Mouse (Mus musculus) forebrain, postnatal 0 days (tissue): Measurements from ENCODE around the gene Thbs3. TPM values are rescaled to one million over a fixed set of nuclear protein-coding genes. Genes with fewer than 3 reads are reported as not detected.

ENCODE experiments used
- ATAC-seq: fragments of 200-750 bp; cut with Nextera tagmentation; 2 replicates; pipeline ENCODE4 v1.8.0; 2017; ENCODE audit warnings: mild to moderate bottlenecking, moderate library complexity
- DNase-seq: peaks from one replicate; pipeline ENCODE4 v3.0.0-alpha.2; 2015
- H3K27ac ChIP-seq: fragments of 300-500 bp; sonication (generic); 2 replicates; pipeline ENCODE4 v1.5.1; 2014; ENCODE audit warnings: low read depth, mild to moderate bottlenecking, antibody characterized with exemption, low read length, moderate library complexity, mixed read lengths
- H3K27me3 ChIP-seq: fragments of 300-500 bp; sonication (generic); 2 replicates; pipeline ENCODE4 v1.6.1; 2014; ENCODE audit warnings: mild to moderate bottlenecking, low read length, mixed read lengths; ENCODE audit not compliant: insufficient read depth
- H3K36me3 ChIP-seq: fragments of 300-500 bp; sonication (generic); 2 replicates; pipeline ENCODE4 v1.6.1; 2014; ENCODE audit warnings: mild to moderate bottlenecking, moderate library complexity; ENCODE audit not compliant: insufficient read depth
- H3K4me1 ChIP-seq: fragments of 300-500 bp; sonication (generic); 2 replicates; pipeline ENCODE4 v1.6.1; 2014; ENCODE audit warnings: antibody characterized with exemption; ENCODE audit not compliant: insufficient read depth
- H3K4me2 ChIP-seq: fragments of 300-500 bp; sonication (generic); 2 replicates; pipeline ENCODE4 v1.6.1; 2014; ENCODE audit warnings: low read depth, mild to moderate bottlenecking, moderate library complexity
- H3K4me3 ChIP-seq: fragments of 300-500 bp; sonication (generic); 2 replicates; pipeline ENCODE4 v1.5.1; 2014; ENCODE audit warnings: low read depth, low read length, mixed read lengths
- H3K9ac ChIP-seq: fragments of 300-500 bp; sonication (generic); 2 replicates; pipeline ENCODE4 v1.6.1; 2014; ENCODE audit warnings: mild to moderate bottlenecking
- H3K9me3 ChIP-seq: fragments of 300-500 bp; sonication (generic); 2 replicates; pipeline ENCODE4 v1.6.1; 2016; ENCODE audit warnings: low read length
- CTCF ChIP-seq: sonication (generic); IDR thresholded peaks from 2 replicates; pipeline ENCODE4 v1.5.1; 2016; ENCODE audit warnings: antibody characterized with exemption, control low read depth, low read depth
- WGBS: fragments of 180-500 bp; shearing (Covaris S2); extraction: QIAGEN DNeasy Blood & Tissue Kit; methylation state at CpG from one replicate; pipeline ENCODE4 v1.1.7; 2014; 5-methylcytosine and 5-hydroxymethylcytosine counted together
- polyA plus RNA-seq: library from polyadenylated mRNA; unstranded; fragments of >200 nt; fragmentation: Nextera tagmentation; extraction: Ambion mirVana; gene quantifications from 2 replicates; pipeline ENCODE4 v1.2.1, GENCODE M21; 2015
- total RNA-seq: library from RNA; depleted of rRNA; stranded (reverse); fragments of >200 nt; gene quantifications from 2 replicates; pipeline ENCODE4 v1.2.3, GENCODE M21; 2014

Thbs3 gene
- total and polyA plus RNA-seq, 2 experiments from 2014 or later: 42.8 to 53.6 TPM

DNA sequence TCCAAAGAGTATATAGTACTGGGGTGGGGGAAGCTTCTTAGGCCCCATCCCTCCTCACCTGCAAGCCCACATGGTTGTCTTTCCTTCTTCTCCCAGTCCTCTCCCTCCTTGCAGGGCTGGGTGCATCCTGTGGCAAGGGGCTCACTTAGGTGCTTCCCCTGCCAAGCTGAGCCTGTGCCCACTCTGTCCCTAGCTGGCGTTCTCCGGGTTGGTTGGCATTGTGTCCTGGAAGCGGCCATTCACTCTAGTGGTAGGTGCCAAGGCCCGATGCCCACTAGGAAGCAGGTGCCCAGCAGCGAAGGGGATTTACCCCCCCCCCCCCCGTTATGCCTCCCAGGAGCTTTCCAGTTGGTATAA, 31.0 kb upstream of the Thbs3 start:
- TF ChIP-seq CTCF: no peak
- Histone ChIP-seq H3K27ac (peak overlapping the region; percentile 89), H3K9me3 (no peaks in the 10 kb centered on the region), H3K36me3 (peaks cover 51% of the 10 kb centered on the region), H3K4me2 (peak overlapping the region; percentile 93), H3K27me3 (no peaks in the 10 kb centered on the region), H3K4me3 (peak overlapping the region; percentile 65), H3K4me1 (peaks cover 15% of the 10 kb centered on the region; the same call in 1 of the 2 replicates), H3K9ac (peak overlapping the region; percentile 85)
- no peak for ATAC-seq
- WGBS: 62% methylated on average over 6 of the region's 6 CpGs
- DNase-seq: peak; percentile 39

DNA sequence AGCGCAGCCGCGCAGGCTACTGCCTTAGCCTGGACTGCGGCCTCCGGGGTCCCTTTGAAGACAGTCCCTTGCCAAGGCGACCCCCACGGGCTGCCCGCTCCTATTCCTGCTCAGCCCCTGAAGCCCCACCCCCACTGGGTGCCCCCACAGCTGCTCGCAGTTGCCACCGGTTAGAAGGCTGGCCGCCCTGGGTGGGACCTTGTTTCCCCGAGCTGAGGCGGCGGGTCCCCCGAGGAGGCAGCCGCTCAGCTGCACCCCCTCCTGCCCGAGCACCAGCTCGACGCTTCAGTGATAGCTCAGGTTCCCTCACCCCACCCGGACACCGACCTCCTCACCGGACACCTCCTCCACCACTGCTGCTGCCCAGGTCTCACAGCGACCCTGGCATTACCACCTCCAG, 27.8 kb upstream of the Thbs3 start:
- ATAC-seq (no peak), DNase-seq (no peak)
- Histone ChIP-seq H3K4me1 (peaks cover 15% of the 10 kb centered on the region; the same call in 1 of the 2 replicates), H3K36me3 (peaks cover 22% of the 10 kb centered on the region), H3K9ac (no peak overlapping the region), H3K27me3 (no peaks in the 10 kb centered on the region), H3K9me3 (no peaks in the 10 kb centered on the region), H3K4me2 (no peak overlapping the region), H3K27ac (no peak overlapping the region), H3K4me3 (no peak overlapping the region)
- WGBS: 35% methylated on average over 23 of the region's 23 CpGs
- TF ChIP-seq CTCF: no peak

DNA sequence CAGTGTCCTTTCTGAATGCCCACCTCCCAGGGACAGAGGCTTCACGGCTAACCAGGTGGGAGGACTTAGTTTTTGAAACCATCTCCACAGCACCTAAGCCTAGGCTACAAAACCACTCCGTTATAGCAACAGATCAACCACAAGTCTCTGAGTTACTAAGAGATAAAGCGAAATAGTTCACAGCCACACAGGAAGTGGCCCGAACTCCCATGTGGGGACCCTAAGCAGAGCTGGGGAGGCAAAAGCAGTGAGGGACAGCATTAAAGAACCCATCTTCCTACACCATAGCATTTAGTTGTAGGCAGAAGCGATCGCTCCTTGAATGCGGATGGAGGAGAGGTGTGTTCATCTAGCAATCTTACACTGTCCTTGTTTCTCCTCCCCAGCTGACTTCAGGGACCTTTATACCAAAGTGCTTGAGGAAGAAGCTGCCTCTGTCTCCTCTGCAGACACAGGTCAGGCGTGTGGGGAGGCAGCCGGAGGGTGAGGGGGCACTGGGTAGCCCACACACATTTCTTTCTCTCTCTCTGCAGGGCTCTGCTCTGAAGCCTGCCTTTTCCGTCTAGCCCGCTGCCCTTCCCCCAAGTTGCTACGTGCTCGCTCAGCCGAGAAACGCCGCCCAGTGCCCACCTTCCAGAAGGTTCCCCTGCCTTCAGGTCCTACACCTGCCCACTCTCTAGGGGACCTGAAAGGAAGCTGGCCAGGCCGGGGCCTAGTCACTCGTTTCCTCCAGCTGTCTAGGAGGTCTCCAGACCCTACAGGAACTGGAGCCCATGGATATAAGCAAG, 27.1 kb upstream of the Thbs3 start:
- WGBS: 54% methylated on average over 18 of the region's 18 CpGs
- H3K4me1 ChIP-seq: peaks cover 15% of the 10 kb centered on the region; the same call in 1 of the 2 replicates
- no peak overlapping the region for H3K4me2 ChIP-seq
- H3K27me3 ChIP-seq: no peaks in the 10 kb centered on the region
- no peak for ATAC-seq
- H3K27ac ChIP-seq: no peak overlapping the region
- H3K9ac ChIP-seq: no peak overlapping the region
- no peak for DNase-seq
- no peak overlapping the region for H3K4me3 ChIP-seq
- peaks cover 19% of the 10 kb centered on the region for H3K36me3 ChIP-seq
- H3K9me3 ChIP-seq: no peaks in the 10 kb centered on the region
- TF ChIP-seq CTCF: no peak

DNA sequence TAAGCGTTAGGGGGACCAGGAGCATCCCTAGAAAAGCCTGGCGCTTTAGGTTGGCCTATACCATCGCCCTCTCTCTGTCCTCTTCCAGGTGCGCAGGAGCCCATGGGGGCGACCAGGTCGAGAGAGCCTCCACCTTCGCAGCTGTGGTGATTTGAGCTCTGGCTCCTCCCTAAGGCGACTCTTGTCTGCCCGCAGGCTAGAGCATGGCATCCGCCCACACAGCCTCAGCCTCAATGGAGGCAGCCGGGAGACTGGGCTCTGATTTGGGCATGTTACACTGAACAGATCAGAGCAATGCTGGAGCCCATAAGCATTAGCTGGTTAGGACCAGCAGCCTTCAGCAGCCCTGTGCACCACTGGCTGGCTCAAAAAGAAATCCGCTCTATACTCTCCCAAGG, 26.5 kb upstream of the Thbs3 start:
- no peak for TF ChIP-seq CTCF
- no peak for ATAC-seq
- Histone ChIP-seq H3K4me3 (no peak overlapping the region), H3K27ac (no peak overlapping the region), H3K9ac (no peak overlapping the region), H3K9me3 (no peaks in the 10 kb centered on the region), H3K36me3 (peaks cover 19% of the 10 kb centered on the region), H3K27me3 (no peaks in the 10 kb centered on the region), H3K4me2 (no peak overlapping the region), H3K4me1 (peaks cover 14% of the 10 kb centered on the region; the same call in 1 of the 2 replicates)
- 66% methylated on average over 12 of the region's 12 CpGs for WGBS
- DNase-seq: no peak

DNA sequence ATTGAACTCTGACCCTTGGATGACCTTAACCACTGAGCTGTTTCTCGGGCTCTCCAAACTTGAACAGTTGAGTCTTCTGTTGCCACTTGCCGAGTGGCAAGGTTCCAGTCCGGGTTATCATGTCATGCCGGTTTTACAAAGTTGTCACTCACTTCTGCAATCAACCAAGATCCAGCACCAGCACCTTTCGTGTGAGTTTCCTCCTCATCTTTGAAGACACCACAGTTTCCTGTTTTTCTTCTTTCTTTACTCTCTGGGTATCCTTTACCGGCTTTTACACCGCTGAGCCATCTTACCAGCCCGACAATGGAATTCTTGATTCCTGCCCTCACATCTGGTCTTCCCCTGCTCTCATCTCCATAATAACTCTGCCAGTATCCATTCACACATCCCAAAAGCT, 24.5 kb upstream of the Thbs3 start:
- no peak overlapping the region for H3K4me3 ChIP-seq
- no peak for ATAC-seq
- H3K9ac ChIP-seq: no peak overlapping the region
- WGBS: 89% methylated on average over 8 of the region's 8 CpGs
- H3K36me3 ChIP-seq: peaks cover 19% of the 10 kb centered on the region
- no peaks in the 10 kb centered on the region for H3K9me3 ChIP-seq
- no peak overlapping the region for H3K27ac ChIP-seq
- no peaks in the 10 kb centered on the region for H3K27me3 ChIP-seq
- DNase-seq: no peak
- no peaks in the 10 kb centered on the region for H3K4me1 ChIP-seq
- no peak overlapping the region for H3K4me2 ChIP-seq
- no peak for TF ChIP-seq CTCF

DNA sequence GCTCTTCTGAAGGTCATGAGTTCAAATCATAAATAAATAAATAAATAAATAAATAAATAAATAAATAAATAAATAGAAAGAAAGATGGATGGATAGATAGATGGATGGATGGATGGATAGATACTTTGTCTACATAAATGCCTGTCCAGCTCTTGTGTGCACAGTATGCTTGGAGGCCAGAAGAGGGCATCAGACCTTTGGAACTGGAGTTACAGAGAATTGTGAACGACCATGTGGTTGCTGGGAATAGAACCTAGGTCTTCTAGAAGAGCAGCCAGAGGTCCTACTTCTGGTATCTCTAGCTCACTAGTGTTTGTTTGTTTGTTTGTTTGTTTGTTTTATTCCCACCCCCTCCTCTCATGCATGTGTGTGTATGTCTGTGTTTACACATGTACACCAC, 21.6 kb upstream of the Thbs3 start:
- TF ChIP-seq CTCF: peak; percentile 28
- 76% methylated on average over 1 of the region's 1 CpGs for WGBS

GRCm38 (mm10) chr3:89193853-89194252, 21.1 kb upstream of the Thbs3 start:
- no peaks in the 10 kb centered on the region for H3K27me3 ChIP-seq
- peak; percentile 41 for TF ChIP-seq CTCF
- ATAC-seq (no peak), DNase-seq (no peak)
- no peak overlapping the region for H3K9ac ChIP-seq
- H3K9me3 ChIP-seq: no peaks in the 10 kb centered on the region
- H3K4me2 ChIP-seq: no peak overlapping the region
- H3K4me1 ChIP-seq: no peaks in the 10 kb centered on the region
- 94% methylated on average over 2 of the region's 2 CpGs for WGBS
- H3K4me3 ChIP-seq: no peak overlapping the region
- H3K27ac ChIP-seq: no peak overlapping the region
- no peaks in the 10 kb centered on the region for H3K36me3 ChIP-seq

More for the DNA sequence above, 21.6 kb upstream of the Thbs3 start:
- H3K4me3 ChIP-seq: no peak overlapping the region
- no peaks in the 10 kb centered on the region for H3K9me3 ChIP-seq
- no peak for ATAC-seq
- H3K36me3 ChIP-seq: peaks cover 4% of the 10 kb centered on the region
- no peaks in the 10 kb centered on the region for H3K4me1 ChIP-seq
- H3K27ac ChIP-seq: no peak overlapping the region
- DNase-seq: no peak
- no peak overlapping the region for H3K4me2 ChIP-seq
- H3K9ac ChIP-seq: no peak overlapping the region
- H3K27me3 ChIP-seq: no peaks in the 10 kb centered on the region
